Comparison of ENCODE assay signal across 33 mouse cellular contexts in genomic region chr9:98958628-98959027, GRCm38 (mm10). TPM values are rescaled to one million over a fixed set of nuclear protein-coding genes. Genes with fewer than 3 reads are reported as not detected.
DNase-seq lines count a peak whose midpoint lies in the region; ATAC-seq and TF ChIP-seq lines count a peak whose summit lies in the region.
"Had no signal": no experiment of that assay in that cellular context is flagged by ENCODE, and none has a peak within 500 bp of the region (broad histone marks: within the 10 kb centered on the region; RNA-seq: fewer than 3 reads in every experiment).

No protein-coding gene starts in this region.

- no peaks in the 10 kb centered on the region for H3K9me3 ChIP-seq in hindbrain, embryonic 10.5 days
- no peaks in the 10 kb centered on the region for H3K9me3 ChIP-seq in hindbrain, postnatal 0 days (ENCODE audit: low read length)
- H3K9me3 ChIP-seq in midbrain, embryonic 11.5 days (ENCODE audit: control insufficient read depth, low read length): no peaks in the 10 kb centered on the region
- H3K9me3 ChIP-seq in midbrain, embryonic 15.5 days: no peaks in the 10 kb centered on the region
- H3K9me3 ChIP-seq in embryonic facial prominence, embryonic 11.5 days (replicated peaks; ENCODE audit: control insufficient read depth, low read length): no peaks in the 10 kb centered on the region
- H3K9me3 ChIP-seq in embryonic facial prominence, embryonic 13.5 days: no peaks in the 10 kb centered on the region
- no peaks in the 10 kb centered on the region for H3K9me3 ChIP-seq in liver, postnatal 0 days (ENCODE audit: low read length)
- H3K9me3 ChIP-seq: heart, embryonic 13.5 days had no signal

- TF ChIP-seq EP300 in liver, postnatal 0 days (IDR thresholded peaks at IDR 0.05; ENCODE audit: low read depth): no peak

- H3K9ac ChIP-seq in hindbrain, postnatal 0 days (replicated peaks; ENCODE audit: low read length): no peak overlapping the region
- no peak overlapping the region for H3K9ac ChIP-seq in midbrain, embryonic 11.5 days (ENCODE audit: low read length)
- H3K9ac ChIP-seq in midbrain, embryonic 15.5 days: no peak overlapping the region
- no peak overlapping the region for H3K9ac ChIP-seq in embryonic facial prominence, embryonic 11.5 days (replicated peaks; ENCODE audit: low read length)
- H3K9ac ChIP-seq in embryonic facial prominence, embryonic 13.5 days: no peak overlapping the region
- H3K9ac ChIP-seq in liver, postnatal 0 days (replicated peaks): no peak overlapping the region
- H3K9ac ChIP-seq: heart, embryonic 13.5 days had no signal

- TF ChIP-seq CTCF in hindbrain, postnatal 0 days (IDR thresholded peaks at IDR 0.05; ENCODE audit: low read depth): no peak
- no peak for TF ChIP-seq CTCF in liver, postnatal 0 days (IDR thresholded peaks at IDR 0.05; ENCODE audit: low read depth)

- H3K27ac ChIP-seq in hindbrain, embryonic 10.5 days: no peak overlapping the region
- no peak overlapping the region for H3K27ac ChIP-seq in hindbrain, postnatal 0 days
- no peak overlapping the region for H3K27ac ChIP-seq in midbrain, embryonic 11.5 days (ENCODE audit: low read depth, low read length)
- H3K27ac ChIP-seq in midbrain, embryonic 15.5 days: no peak overlapping the region
- no peak overlapping the region for H3K27ac ChIP-seq in embryonic facial prominence, embryonic 11.5 days (replicated peaks; ENCODE audit: low read depth, low read length)
- H3K27ac ChIP-seq in embryonic facial prominence, embryonic 13.5 days: no peak overlapping the region
- H3K27ac ChIP-seq in liver, postnatal 0 days (ENCODE audit: low read depth): no peak overlapping the region
- H3K27ac ChIP-seq: heart, adult 2 months; heart, embryonic 13.5 days; macrophage had no signal

- H3K4me2 ChIP-seq in hindbrain, postnatal 0 days (ENCODE audit: low read depth, low read length): no peak overlapping the region
- no peak overlapping the region for H3K4me2 ChIP-seq in midbrain, embryonic 11.5 days
- H3K4me2 ChIP-seq in midbrain, embryonic 15.5 days: no peak overlapping the region
- H3K4me2 ChIP-seq in embryonic facial prominence, embryonic 11.5 days (ENCODE audit: low read depth, low read length): no peak overlapping the region
- peak overlapping the region; percentile 23 for H3K4me2 ChIP-seq in embryonic facial prominence, embryonic 13.5 days
- H3K4me2 ChIP-seq in liver, postnatal 0 days (ENCODE audit: low read depth, low read length): no peak overlapping the region
- H3K4me2 ChIP-seq: heart, embryonic 13.5 days had no signal

- peaks cover 59% of the 10 kb centered on the region for H3K4me1 ChIP-seq in hindbrain, embryonic 10.5 days (replicated peaks)
- H3K4me1 ChIP-seq in hindbrain, postnatal 0 days (ENCODE audit: insufficient read depth, low read length): peaks cover 9% of the 10 kb centered on the region; the same call in 1 of the 2 replicates
- peaks cover 33% of the 10 kb centered on the region for H3K4me1 ChIP-seq in midbrain, embryonic 11.5 days (ENCODE audit: control insufficient read depth, insufficient read depth, low read length)
- peaks cover 29% of the 10 kb centered on the region for H3K4me1 ChIP-seq in midbrain, embryonic 15.5 days
- peaks cover 9% of the 10 kb centered on the region for H3K4me1 ChIP-seq in embryonic facial prominence, embryonic 11.5 days (ENCODE audit: control insufficient read depth, insufficient read depth, low read length)
- H3K4me1 ChIP-seq in embryonic facial prominence, embryonic 13.5 days: peaks cover 36% of the 10 kb centered on the region
- H3K4me1 ChIP-seq in liver, postnatal 0 days (ENCODE audit: insufficient read depth): peaks cover 14% of the 10 kb centered on the region

- no peaks in the 10 kb centered on the region for H3K36me3 ChIP-seq in hindbrain, embryonic 10.5 days
- H3K36me3 ChIP-seq in hindbrain, postnatal 0 days (ENCODE audit: insufficient read depth, low read length): no peaks in the 10 kb centered on the region
- H3K36me3 ChIP-seq in midbrain, embryonic 11.5 days (ENCODE audit: control insufficient read depth, insufficient read depth, low read length): no peaks in the 10 kb centered on the region
- no peaks in the 10 kb centered on the region for H3K36me3 ChIP-seq in midbrain, embryonic 15.5 days (replicated peaks)
- no peaks in the 10 kb centered on the region for H3K36me3 ChIP-seq in embryonic facial prominence, embryonic 11.5 days (replicated peaks; ENCODE audit: control insufficient read depth, insufficient read depth, low read depth, low read length)
- H3K36me3 ChIP-seq in embryonic facial prominence, embryonic 13.5 days: no peaks in the 10 kb centered on the region
- H3K36me3 ChIP-seq in liver, postnatal 0 days (replicated peaks; ENCODE audit: insufficient read depth, low read length): no peaks in the 10 kb centered on the region
- H3K36me3 ChIP-seq: heart, embryonic 13.5 days had no signal

- WGBS in hindbrain, embryonic 10.5 days: 5% methylated on average over 6 of the region's 6 CpGs
- 5% methylated on average over 6 of the region's 6 CpGs for WGBS in hindbrain, postnatal 0 days
- WGBS in midbrain, embryonic 11.5 days: 6% methylated on average over 6 of the region's 6 CpGs
- 9% methylated on average over 6 of the region's 6 CpGs for WGBS in midbrain, embryonic 15.5 days
- WGBS in embryonic facial prominence, embryonic 11.5 days: 1% methylated on average over 6 of the region's 6 CpGs
- WGBS in embryonic facial prominence, embryonic 13.5 days: 7% methylated on average over 6 of the region's 6 CpGs
- WGBS in liver, postnatal 0 days (ENCODE audit: insufficient replicate concordance): 6% methylated on average over 6 of the region's 6 CpGs

- ATAC-seq in hindbrain, postnatal 0 days: no peak
- no peak for ATAC-seq in midbrain, embryonic 11.5 days (ENCODE audit: low FRiP score)
- ATAC-seq in midbrain, embryonic 15.5 days (replicated peaks): no peak
- ATAC-seq in embryonic facial prominence, embryonic 11.5 days (replicated peaks; ENCODE audit: insufficient number of reproducible peaks, low FRiP score, low TSS enrichment, low read depth): no peak
- no peak for ATAC-seq in embryonic facial prominence, embryonic 13.5 days (ENCODE audit: insufficient number of reproducible peaks, insufficient read depth, low FRiP score, low TSS enrichment, low read depth)
- ATAC-seq in liver, postnatal 0 days: no peak
- ATAC-seq: lung, postnatal 0 days had no signal

- no peak for DNase-seq in hindbrain, embryonic 10.5 days (ENCODE audit: low spot score)
- no peak for DNase-seq in hindbrain, postnatal 0 days (ENCODE audit: low spot score)
- peak; percentile 94 for DNase-seq in midbrain, embryonic 11.5 days (ENCODE audit: low spot score, missing footprints)
- no peak for DNase-seq in embryonic facial prominence, embryonic 11.5 days (ENCODE audit: low spot score)
- DNase-seq in liver, postnatal 0 days: no peak
- no peak for DNase-seq in right cerebral cortex, adult 18-20 months
- DNase-seq: cerebellum, adult 11 months; cerebellum, adult 9-11 months; gastrocnemius, postnatal 36 days; heart, postnatal 14 days; kidney, adult 18-20 months; left cerebral cortex, postnatal 4 days; right cerebral cortex, postnatal 4 days; thymus, postnatal 14 days had no signal

- peaks cover 100% of the 10 kb centered on the region for H3K27me3 ChIP-seq in hindbrain, embryonic 10.5 days (ENCODE audit: insufficient read depth, poor library complexity, severe bottlenecking)
- peaks cover 82% of the 10 kb centered on the region for H3K27me3 ChIP-seq in hindbrain, postnatal 0 days (ENCODE audit: insufficient read depth, low read length)
- peaks cover 92% of the 10 kb centered on the region for H3K27me3 ChIP-seq in midbrain, embryonic 11.5 days (ENCODE audit: control insufficient read depth, insufficient read depth, low read length)
- peaks cover 73% of the 10 kb centered on the region for H3K27me3 ChIP-seq in midbrain, embryonic 15.5 days (replicated peaks)
- peaks cover 70% of the 10 kb centered on the region for H3K27me3 ChIP-seq in embryonic facial prominence, embryonic 11.5 days (ENCODE audit: control insufficient read depth, insufficient read depth, low read length)
- peaks cover 97% of the 10 kb centered on the region for H3K27me3 ChIP-seq in embryonic facial prominence, embryonic 13.5 days
- peaks cover 99% of the 10 kb centered on the region for H3K27me3 ChIP-seq in liver, postnatal 0 days (ENCODE audit: insufficient read depth, low read length)

- H3K4me3 ChIP-seq in hindbrain, embryonic 10.5 days: peak overlapping the region; percentile 57
- no peak overlapping the region; the same call in 1 of the 2 replicates for H3K4me3 ChIP-seq in hindbrain, postnatal 0 days (ENCODE audit: low read length)
- no peak overlapping the region for H3K4me3 ChIP-seq in midbrain, embryonic 11.5 days (ENCODE audit: low read depth, low read length)
- no peak overlapping the region for H3K4me3 ChIP-seq in midbrain, embryonic 15.5 days
- peak overlapping the region; percentile 7 for H3K4me3 ChIP-seq in embryonic facial prominence, embryonic 11.5 days (ENCODE audit: low read depth, low read length)
- H3K4me3 ChIP-seq in embryonic facial prominence, embryonic 13.5 days: peak overlapping the region; percentile 16
- no peak overlapping the region for H3K4me3 ChIP-seq in liver, postnatal 0 days (ENCODE audit: low read depth, low read length)
- H3K4me3 ChIP-seq: erythroblast, embryonic 14.5 days; heart, adult 2 months; heart, embryonic 13.5 days had no signal

RNA-seq across cellular contexts. Expression of gene Foxl2, which starts 3.5 kb away (rescaled TPM):
- polyA plus RNA-seq in hindbrain, embryonic 10.5 days (2016; fragmentation: Nextera tagmentation; extraction: Ambion mirVana): 2.4 and 3.1 TPM in 2 replicates
- total RNA-seq in hindbrain, postnatal 0 days (2014; rRNA removed): 0.04 and 0.05 TPM in 2 replicates
- polyA plus RNA-seq in hindbrain, postnatal 0 days (2015; fragmentation: Nextera tagmentation; extraction: Ambion mirVana): 0.28 and 0.57 TPM in 2 replicates
- 2.2 and 3.6 TPM in 2 replicates for polyA plus RNA-seq in midbrain, embryonic 11.5 days (2014; fragmentation: Nextera tagmentation; extraction: Ambion mirVana)
- 0.61 and 0.75 TPM in 2 replicates for polyA plus RNA-seq in midbrain, embryonic 15.5 days (2015; fragmentation: Nextera tagmentation; extraction: Ambion mirVana)
- 4.4 and 4.9 TPM in 2 replicates for polyA plus RNA-seq in embryonic facial prominence, embryonic 11.5 days (2014; fragmentation: Nextera tagmentation; extraction: Ambion mirVana)
- polyA plus RNA-seq in embryonic facial prominence, embryonic 13.5 days (2015; fragmentation: Nextera tagmentation; extraction: Ambion mirVana): 1.2 and 1.7 TPM in 2 replicates
- polyA plus RNA-seq in liver, postnatal 0 days (2015; fragmentation: Nextera tagmentation; extraction: Ambion mirVana): not detected in 2 replicates
- total RNA-seq: adrenal gland, postnatal 4 days; common myeloid progenitor, adult 5-6 weeks; gastrocnemius, postnatal 36 days; heart, adult 2 months; heart, postnatal 14 days; liver, adult 2 months; MEL had no signal
- polyA plus RNA-seq: erythroblast, embryonic 14.5 days; heart, adult 2 months; heart, embryonic 13.5 days; kidney, embryonic 16.5 days; large intestine, adult 2 months; liver, adult 2 months; liver, embryonic 16.5 days; lung, postnatal 0 days; macrophage; stomach, embryonic 14.5 days had no signal

RNA-seq across cellular contexts. Expression of gene Faim, which starts 27.5 kb away (rescaled TPM):
- 73.7 and 77.8 TPM in 2 replicates for polyA plus RNA-seq in hindbrain, embryonic 10.5 days (2016; fragmentation: Nextera tagmentation; extraction: Ambion mirVana)
- total RNA-seq in hindbrain, postnatal 0 days (2014; rRNA removed): 31.3 and 32.1 TPM in 2 replicates
- 116 and 123 TPM in 2 replicates for polyA plus RNA-seq in hindbrain, postnatal 0 days (2015; fragmentation: Nextera tagmentation; extraction: Ambion mirVana)
- 87.3 and 91.8 TPM in 2 replicates for polyA plus RNA-seq in midbrain, embryonic 11.5 days (2014; fragmentation: Nextera tagmentation; extraction: Ambion mirVana)
- polyA plus RNA-seq in midbrain, embryonic 15.5 days (2015; fragmentation: Nextera tagmentation; extraction: Ambion mirVana): 110 and 115 TPM in 2 replicates
- 68.7 and 69.7 TPM in 2 replicates for polyA plus RNA-seq in embryonic facial prominence, embryonic 11.5 days (2014; fragmentation: Nextera tagmentation; extraction: Ambion mirVana)
- polyA plus RNA-seq in embryonic facial prominence, embryonic 13.5 days (2015; fragmentation: Nextera tagmentation; extraction: Ambion mirVana): 48.8 and 59.1 TPM in 2 replicates
- polyA plus RNA-seq in liver, postnatal 0 days (2015; fragmentation: Nextera tagmentation; extraction: Ambion mirVana): 16.2 and 16.7 TPM in 2 replicates

RNA-seq across cellular contexts. Expression of gene 7420426K07Rik, which starts 55.7 kb away (rescaled TPM):
- polyA plus RNA-seq in hindbrain, embryonic 10.5 days (2016; fragmentation: Nextera tagmentation; extraction: Ambion mirVana): not detected in 2 replicates
- not detected in 2 replicates for total RNA-seq in hindbrain, postnatal 0 days (2014; rRNA removed)
- not detected in 2 replicates for polyA plus RNA-seq in hindbrain, postnatal 0 days (2015; fragmentation: Nextera tagmentation; extraction: Ambion mirVana)
- polyA plus RNA-seq in midbrain, embryonic 11.5 days (2014; fragmentation: Nextera tagmentation; extraction: Ambion mirVana): 0.11 TPM in 1 of 2 replicates, not detected in the other
- not detected in 2 replicates for polyA plus RNA-seq in midbrain, embryonic 15.5 days (2015; fragmentation: Nextera tagmentation; extraction: Ambion mirVana)
- polyA plus RNA-seq in embryonic facial prominence, embryonic 11.5 days (2014; fragmentation: Nextera tagmentation; extraction: Ambion mirVana): not detected in 2 replicates
- not detected in 2 replicates for polyA plus RNA-seq in embryonic facial prominence, embryonic 13.5 days (2015; fragmentation: Nextera tagmentation; extraction: Ambion mirVana)
- polyA plus RNA-seq in liver, postnatal 0 days (2015; fragmentation: Nextera tagmentation; extraction: Ambion mirVana): not detected in 2 replicates
- total RNA-seq: adrenal gland, adult 2 months; adrenal gland, postnatal 4 days; common myeloid progenitor, adult 5-6 weeks; gastrocnemius, postnatal 36 days; heart, adult 2 months; heart, postnatal 14 days; layer of hippocampus, postnatal 14 days; left cerebral cortex, adult 8-10 months; left cerebral cortex, postnatal 4 days; liver, adult 2 months; MEL had no signal
- polyA plus RNA-seq: adrenal gland, adult 2 months; C2C12; erythroblast, embryonic 14.5 days; heart, adult 2 months; heart, embryonic 13.5 days; kidney, embryonic 16.5 days; large intestine, adult 2 months; liver, adult 2 months; liver, embryonic 16.5 days; lung, postnatal 0 days; macrophage; stomach, embryonic 14.5 days had no signal

Comparison
In these comparisons a context has a peak if more than half of its experiments do, and no peak if none do; other contexts are left out.
1. H3K4me3 ChIP-seq: peak in hindbrain, embryonic 10.5 days (single experiment), embryonic facial prominence, embryonic 11.5 days (single experiment) and embryonic facial prominence, embryonic 13.5 days (single experiment); none in hindbrain, postnatal 0 days (single experiment), midbrain, embryonic 11.5 days (single experiment), midbrain, embryonic 15.5 days (single experiment) and liver, postnatal 0 days (single experiment).